Mouse (Mus musculus) hindlimb bud, embryonic 11.5 days (tissue): Measurements from ENCODE around the gene Hist1h2be.
"Not testable (repeated sequence)": the region's sequence is repeated elsewhere in the genome, so short reads cannot be mapped to it uniquely, and the experiment has no call there.

Source experiments
- DNase-seq: peaks from one replicate; pipeline ENCODE4 v3.0.0-alpha.2; 2012; ENCODE audit warnings: low read depth, low spot score; ENCODE audit errors: extremely low spot score

Gene Hist1h2be

GRCm38 (mm10) chr13:23573898-23574524, 46.9 kb downstream of the Hist1h2be start, which contains the start of the genes Hist1h2bf and Hist1h2ad:
Hist1h2bf (minus strand) TSS chr13:23574196.
Hist1h2ad (plus strand) TSS chr13:23574381.
- DNase-seq, result peak; percentile 98

GRCm38 (mm10) chr13:23573034-23573897, 47.7 kb downstream of the Hist1h2be start:
- not testable (repeated sequence) for DNase-seq

- DNase-seq, result no peak
Observed at GRCm38 (mm10) chr13:23572218-23573033, 48.5 kb downstream of the Hist1h2be start.

- DNase-seq, result not testable (repeated sequence)
Observed at GRCm38 (mm10) chr13:23571504-23572217, 49.3 kb downstream of the Hist1h2be start.

GRCm38 (mm10) chr13:23571022-23571503, 49.9 kb downstream of the Hist1h2be start, which contains the start of the genes Hist1h2ae and Hist1h2bg:
Hist1h2ae (minus strand) TSS chr13:23571220.
Hist1h2bg (plus strand) TSS chr13:23571396.
- no peak for DNase-seq

GRCm38 (mm10) chr13:23570261-23571021, 50.5 kb downstream of the Hist1h2be start:
- not testable (repeated sequence) for DNase-seq

- DNase-seq, result no peak
Observed at GRCm38 (mm10) chr13:23564482-23564881, 56.4 kb downstream of the Hist1h2be start.

- DNase-seq, result no peak
Observed at GRCm38 (mm10) chr13:23562699-23563462, 58.0 kb downstream of the Hist1h2be start.

- peak; percentile 98 for DNase-seq
Observed at GRCm38 (mm10) chr13:23561883-23562659, 58.9 kb downstream of the Hist1h2be start, which contains the start of gene Hist1h3e. Hist1h3e (minus strand) TSS chr13:23562369.

- DNase-seq, result not testable (repeated sequence)
Observed at GRCm38 (mm10) chr13:23561531-23561882, 59.4 kb downstream of the Hist1h2be start.

- not testable (repeated sequence) for DNase-seq
Observed at GRCm38 (mm10) chr13:23560699-23561098, 60.2 kb downstream of the Hist1h2be start.

- DNase-seq, result no peak
Observed at GRCm38 (mm10) chr13:23556906-23557305, 64.0 kb downstream of the Hist1h2be start.

GRCm38 (mm10) chr13:23555839-23556416, 65.0 kb downstream of the Hist1h2be start:
- no peak for DNase-seq

GRCm38 (mm10) chr13:23554925-23555838, 65.7 kb downstream of the Hist1h2be start:
- no peak for DNase-seq

- DNase-seq, result no peak
Observed at GRCm38 (mm10) chr13:23554393-23554792, 66.5 kb downstream of the Hist1h2be start.

GRCm38 (mm10) chr13:23552962-23553361, 68.0 kb downstream of the Hist1h2be start, which contains the start of gene Hist1h1d:
Hist1h1d (plus strand) TSS chr13:23553262.
- no peak for DNase-seq
